Mouse (Mus musculus) activated CD4-positive, CD25-positive, alpha-beta regulatory T cell (primary cell): ENCODE results near the gene Pdgfra. TPM values are rescaled to one million over a fixed set of nuclear protein-coding genes. Genes with fewer than 3 reads are reported as not detected.

Experiments
- polyA plus RNA-seq, 2 experiments: library from polyadenylated mRNA; unstranded; fragments of 100-300 nt; shearing (Covaris generic); gene quantifications; one replicate each; pipeline ENCODE4 v1.2.1; 2017

The Pdgfra gene
- under 1 TPM in 1 of 2 experiments, not detected in 1; 0.29 TPM for polyA plus RNA-seq

DNA sequence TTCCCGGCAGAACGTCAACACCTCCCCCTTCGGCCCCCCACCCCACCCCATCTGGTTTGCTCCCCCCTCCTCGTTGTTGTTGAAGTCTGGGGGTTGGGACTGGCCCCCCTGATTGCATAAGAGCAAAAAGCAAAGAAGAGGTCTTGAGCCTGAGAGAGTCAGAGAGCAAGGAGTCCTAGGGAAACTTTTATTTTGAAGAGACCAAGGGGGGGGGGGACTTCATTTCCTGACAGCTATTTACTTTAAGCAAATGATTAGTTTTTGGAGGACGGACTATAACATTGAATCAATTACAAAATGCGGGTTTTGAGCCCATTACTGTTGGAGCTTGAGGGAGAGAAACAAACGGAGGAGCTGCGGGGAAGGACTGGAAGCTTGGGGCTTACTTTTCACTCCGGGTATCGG is at the start of gene Pdgfra:
Gene Pdgfra (plus strand): TSS at position 272 of the 405 bp plus-strand sequence.

Other genes with a start within 250 kb of the Pdgfra start
- 100 to 1,000 TPM; 130 to 161 TPM for gene Chic2, start 107.5 kb upstream of the Pdgfra start, polyA plus RNA-seq
- gene Gsx2, start 76.7 kb upstream of the Pdgfra start, polyA plus RNA-seq = not detected